Mouse (Mus musculus) neural tube, embryonic 10.5 days (tissue): ENCODE data around the gene Bcl2l1.
A peak's percentile ranks its signal among the peaks of the same experiment; 100 is the strongest.

Source experiments
- DNase-seq: peaks from one replicate; pipeline ENCODE4 v3.0.0-alpha.2; 2017; ENCODE audit warnings: low spot score; ENCODE audit errors: extremely low spot score

The Bcl2l1 gene

DNA sequence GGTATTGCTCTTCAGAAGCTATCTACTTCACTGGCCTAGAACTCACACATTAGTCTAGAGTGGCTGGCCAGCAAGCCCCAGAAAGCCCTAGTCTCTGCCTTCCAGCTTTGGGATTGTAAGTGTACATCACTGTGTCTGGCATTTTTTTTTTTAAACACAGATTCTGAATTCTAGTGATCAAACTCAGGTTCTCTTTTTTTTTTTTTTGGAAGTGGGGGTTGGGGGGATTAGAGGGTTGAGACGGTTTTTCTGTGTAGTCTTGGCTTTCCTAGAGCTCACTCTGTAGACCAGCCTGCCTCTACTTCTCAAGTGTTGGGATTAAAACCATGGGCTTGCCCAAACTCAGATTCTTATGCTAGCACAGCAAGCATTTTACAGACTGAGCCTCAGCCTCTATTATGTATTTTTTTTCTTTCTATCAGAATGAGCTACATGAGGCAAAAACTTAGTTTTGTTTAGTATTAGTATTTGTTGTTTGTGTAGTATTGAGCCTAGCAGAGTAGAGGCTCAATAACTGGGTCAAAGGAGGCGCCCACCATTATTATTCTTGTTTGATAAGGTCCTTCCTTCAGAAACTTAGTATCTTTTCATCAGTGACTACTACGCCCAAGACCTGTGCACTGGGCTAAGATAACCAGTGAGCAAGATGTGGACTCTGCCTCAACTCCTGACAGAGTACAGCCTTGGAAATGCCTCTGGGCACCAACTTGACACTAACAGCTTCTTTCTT, 6.9 kb downstream of the Bcl2l1 start:
- DNase-seq: no peak

DNA sequence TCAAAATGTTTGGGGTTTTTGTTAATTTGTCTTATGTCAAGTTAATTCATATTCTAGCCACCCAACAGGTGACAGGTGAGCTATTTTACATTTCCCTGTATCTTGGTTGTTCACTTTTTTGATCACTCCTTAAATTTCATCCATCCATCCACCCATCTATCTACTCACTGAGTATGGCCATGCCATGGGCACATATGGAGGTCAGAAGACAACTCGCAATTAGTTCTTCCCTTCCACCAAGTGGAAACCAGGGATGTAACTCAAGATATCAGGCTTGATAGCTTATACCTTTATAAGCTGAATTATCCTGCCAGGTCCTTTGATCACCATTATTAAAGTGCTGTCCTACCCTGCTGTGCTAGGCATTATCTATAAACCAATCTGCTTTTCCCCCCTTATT, 7.8 kb downstream of the Bcl2l1 start:
- DNase-seq: no peak

- DNase-seq: no peak
Observed at GRCm38 (mm10) chr2:152821566-152821965, 10.0 kb downstream of the Bcl2l1 start.

DNA sequence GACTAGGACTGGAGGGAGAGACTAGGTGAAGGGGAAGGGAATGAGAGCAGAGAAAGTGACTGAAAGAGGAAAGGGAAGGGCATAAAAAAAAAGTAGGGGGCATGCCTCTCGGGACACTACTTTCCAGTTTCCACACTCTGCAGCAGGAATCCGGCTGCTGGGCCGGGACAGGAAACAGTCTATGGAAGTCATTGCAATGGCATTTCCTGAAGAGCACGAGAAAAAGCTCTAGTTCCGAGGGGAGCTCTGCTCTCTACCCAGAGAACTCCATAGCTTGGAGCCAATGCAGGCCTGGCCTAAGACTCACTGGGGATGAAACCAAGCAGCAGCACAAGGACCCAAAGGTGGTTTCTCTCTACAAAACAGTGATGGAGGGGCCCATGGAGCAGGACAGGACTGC, 10.5 kb downstream of the Bcl2l1 start:
- no peak for DNase-seq

DNA sequence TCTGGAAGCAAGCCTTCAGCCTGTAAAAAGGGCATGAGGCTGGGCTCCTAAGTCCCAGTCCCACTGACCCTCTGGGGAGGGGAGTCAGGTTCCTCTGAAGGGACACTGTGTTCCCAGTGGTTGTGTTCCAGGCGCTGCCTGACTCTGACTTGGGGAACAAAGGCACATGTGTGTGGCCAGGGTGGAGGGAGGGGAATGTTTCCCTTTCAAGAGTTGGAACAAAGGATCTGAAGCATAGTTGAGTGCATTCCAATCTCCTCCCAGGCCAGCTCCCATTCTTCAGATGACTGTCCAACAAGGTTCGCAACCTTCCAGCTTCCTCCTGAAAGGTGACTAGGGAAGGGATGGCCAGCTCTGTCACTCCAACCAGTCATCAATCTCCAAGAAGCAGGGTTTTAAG, 11.2 kb downstream of the Bcl2l1 start:
- DNase-seq: peak; percentile 29

- DNase-seq: no peak
Observed at GRCm38 (mm10) chr2:152819926-152820325, 11.6 kb downstream of the Bcl2l1 start.

- no peak for DNase-seq
Observed at GRCm38 (mm10) chr2:152819097-152819624, 12.4 kb downstream of the Bcl2l1 start.

DNA sequence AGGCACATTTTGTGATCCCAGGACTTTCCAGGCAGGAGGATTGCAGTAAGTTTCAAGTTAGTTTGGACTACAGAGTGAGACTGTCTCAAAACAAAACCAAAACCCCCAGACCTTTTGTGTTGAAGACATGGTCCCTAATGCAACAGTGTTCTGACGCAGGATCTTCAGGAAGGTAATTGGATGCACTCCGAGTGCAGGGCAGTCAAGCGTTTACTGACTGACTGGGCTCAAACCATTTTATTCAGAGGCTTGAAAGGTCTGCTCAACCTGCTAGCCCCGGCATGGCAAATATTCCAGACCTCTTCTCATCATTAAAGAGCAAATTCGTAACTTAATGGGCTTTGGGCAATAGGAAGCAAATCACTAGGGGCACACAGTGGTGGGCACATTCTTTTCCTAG, 12.8 kb downstream of the Bcl2l1 start:
- no peak for DNase-seq

DNA sequence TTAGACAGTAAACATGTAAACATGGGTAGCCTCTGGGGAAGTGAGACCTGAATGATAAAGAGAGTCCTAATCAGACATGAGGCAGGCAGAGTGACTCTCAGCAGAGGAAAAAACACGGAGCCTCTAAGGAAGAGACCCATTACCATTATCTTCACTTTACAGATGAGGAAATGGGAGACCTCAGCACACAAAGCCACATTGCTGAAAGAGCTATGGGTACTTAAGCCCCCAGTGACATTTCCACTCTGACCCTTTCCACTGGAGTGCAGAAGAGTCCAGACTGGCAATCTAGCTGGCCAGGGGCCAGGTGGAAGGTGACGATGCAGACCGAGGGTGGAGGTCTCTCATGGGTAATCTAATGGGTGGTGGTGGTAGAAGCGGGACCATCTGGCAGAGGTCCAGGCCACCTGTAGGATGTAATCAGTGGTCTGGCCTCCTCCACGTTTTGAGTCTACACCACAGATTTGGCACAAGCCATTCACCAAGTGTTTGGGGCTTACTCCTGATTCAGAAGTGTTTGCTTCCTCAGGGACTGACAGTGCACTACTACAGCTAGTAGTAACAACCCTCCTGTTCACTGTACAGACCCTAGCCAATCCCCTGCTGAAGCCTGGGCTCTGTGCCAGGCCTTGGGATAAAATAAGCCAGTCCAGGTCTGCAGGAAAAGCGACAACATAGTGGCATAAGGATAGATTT, 13.8 kb downstream of the Bcl2l1 start:
- no peak for DNase-seq

GRCm38 (mm10) chr2:152816657-152817348, 14.7 kb downstream of the Bcl2l1 start:
- DNase-seq: no peak

DNA sequence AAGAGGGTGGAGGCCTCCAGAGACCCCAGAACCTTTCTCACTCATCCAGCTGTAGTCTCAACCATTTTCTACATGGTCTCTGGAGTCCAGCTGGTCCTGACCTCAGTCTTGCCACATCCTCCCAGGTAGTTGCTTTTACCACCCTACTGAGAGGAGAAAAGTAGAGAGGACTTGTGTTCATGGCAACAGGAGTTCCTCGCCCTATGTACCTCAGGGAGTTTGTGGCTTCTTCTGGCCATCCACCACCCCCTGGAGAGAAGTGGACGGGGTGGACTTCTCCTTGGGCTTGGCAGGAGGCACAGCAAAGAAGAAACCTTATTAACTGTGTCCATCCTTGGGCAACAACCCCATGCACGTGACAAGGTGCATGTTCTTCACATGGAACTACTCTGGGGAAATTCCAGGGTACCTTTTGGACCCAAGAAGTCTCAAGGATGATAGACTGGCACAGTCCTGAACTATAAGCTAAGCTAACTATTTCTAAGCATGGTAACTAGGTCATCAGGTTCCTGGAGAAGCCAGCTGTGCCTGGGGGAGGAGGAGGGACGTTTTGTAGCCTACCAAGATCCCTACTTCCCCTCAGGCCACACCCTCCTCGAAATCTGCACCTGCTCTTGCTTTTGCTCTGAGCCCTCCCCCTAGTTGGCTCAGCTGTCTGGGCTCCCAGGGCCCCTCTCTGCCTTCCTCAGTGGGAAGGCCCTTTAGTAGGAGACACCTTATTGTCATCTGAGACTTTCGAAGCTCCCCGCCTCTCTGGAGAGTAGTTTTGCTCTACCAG, 15.5 kb downstream of the Bcl2l1 start:
- DNase-seq: no peak

DNA sequence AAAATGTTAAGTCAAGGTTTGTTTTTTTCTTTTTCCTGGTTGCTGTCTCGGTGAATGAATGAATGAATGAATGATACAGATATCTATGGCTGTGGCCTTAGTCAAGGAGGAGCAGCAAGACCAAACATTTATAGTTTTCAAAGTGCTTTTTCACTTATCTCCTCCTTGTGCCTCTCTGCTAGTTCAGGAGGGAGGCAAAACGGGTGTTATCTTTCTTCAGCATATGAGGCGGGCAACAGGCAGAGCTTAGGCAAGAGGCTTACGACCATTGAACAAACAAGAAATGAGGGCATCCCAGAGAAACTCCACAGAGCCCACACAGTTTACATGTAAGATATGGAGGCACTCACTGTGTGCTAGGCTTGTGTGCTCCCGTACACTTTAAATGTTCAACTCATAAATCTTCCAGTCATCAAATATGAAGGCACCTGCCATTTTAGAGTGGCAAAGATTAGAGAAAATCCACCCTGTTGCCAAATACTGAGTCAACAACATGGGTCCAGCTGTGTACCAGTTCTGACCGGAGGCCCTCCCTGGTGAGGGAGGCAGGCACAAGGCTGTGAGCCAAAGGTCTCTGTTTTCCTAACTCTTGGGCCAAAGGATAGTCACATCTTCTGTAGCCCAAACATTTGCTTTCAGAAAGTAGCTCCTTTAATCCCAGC, 17.2 kb downstream of the Bcl2l1 start:
- DNase-seq: no peak

- no peak for DNase-seq
Observed at GRCm38 (mm10) chr2:152813232-152813631, 18.3 kb downstream of the Bcl2l1 start.

- DNase-seq: no peak
Observed at GRCm38 (mm10) chr2:152811336-152812165, 20.0 kb downstream of the Bcl2l1 start.

DNA sequence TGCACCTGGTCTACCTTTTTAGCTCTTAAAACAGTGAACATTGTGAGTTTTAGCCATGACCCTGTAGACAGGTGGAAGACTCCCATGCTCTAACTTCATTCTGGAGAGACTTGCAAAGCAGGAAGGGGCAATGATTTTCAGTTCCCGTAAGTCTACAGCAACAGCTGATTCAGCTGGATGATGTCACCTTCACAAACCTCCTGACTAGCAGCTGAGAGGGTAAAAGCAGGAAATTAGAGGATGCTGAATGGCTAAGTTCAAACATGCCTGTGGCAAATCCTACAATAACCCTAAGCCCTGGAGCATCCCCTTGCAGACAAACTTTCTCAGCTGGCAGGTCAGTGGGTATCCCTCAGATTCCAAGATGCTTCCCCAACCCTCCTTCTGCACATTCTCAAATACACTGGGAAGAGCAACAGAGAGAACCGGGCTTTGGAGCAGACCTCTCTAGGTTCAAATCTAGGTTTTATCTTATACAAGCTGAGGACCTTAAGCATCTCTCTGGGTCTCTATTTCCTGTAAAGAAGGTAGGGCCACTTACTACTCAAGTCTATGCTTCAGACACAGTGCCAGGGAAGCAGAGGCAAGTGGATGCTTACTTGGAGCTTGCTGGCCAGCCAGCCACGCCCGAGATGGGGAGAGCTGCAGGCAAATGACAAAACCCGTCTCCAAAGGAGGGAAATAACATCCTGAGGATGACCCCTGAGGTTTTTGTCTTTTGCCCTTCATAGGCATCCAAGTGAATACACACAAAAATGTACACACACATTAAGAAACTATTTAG, 21.2 kb downstream of the Bcl2l1 start:
- DNase-seq: no peak

GRCm38 (mm10) chr2:152808178-152808577, 23.4 kb downstream of the Bcl2l1 start:
- no peak for DNase-seq

GRCm38 (mm10) chr2:152806037-152806436, 25.5 kb downstream of the Bcl2l1 start:
- DNase-seq: no peak

DNA sequence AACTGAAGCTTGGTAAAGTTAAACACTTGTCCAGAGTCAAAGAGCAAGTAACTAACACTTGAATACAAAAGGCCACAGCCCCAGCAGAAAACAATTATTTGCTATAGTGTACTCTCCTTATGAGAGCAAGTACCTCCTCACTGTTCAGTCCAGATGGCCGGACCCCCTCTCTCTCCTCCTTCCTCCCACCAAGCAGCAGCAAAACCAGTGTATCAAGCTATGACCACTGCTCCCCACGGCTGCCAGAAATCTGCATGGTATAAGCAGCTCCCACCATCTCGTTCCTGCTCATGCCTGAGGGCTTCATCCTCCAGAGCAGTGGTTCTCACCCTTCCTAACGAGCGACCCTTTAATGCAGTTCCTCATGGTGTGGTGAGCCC, 26.4 kb downstream of the Bcl2l1 start:
- DNase-seq: no peak

DNA sequence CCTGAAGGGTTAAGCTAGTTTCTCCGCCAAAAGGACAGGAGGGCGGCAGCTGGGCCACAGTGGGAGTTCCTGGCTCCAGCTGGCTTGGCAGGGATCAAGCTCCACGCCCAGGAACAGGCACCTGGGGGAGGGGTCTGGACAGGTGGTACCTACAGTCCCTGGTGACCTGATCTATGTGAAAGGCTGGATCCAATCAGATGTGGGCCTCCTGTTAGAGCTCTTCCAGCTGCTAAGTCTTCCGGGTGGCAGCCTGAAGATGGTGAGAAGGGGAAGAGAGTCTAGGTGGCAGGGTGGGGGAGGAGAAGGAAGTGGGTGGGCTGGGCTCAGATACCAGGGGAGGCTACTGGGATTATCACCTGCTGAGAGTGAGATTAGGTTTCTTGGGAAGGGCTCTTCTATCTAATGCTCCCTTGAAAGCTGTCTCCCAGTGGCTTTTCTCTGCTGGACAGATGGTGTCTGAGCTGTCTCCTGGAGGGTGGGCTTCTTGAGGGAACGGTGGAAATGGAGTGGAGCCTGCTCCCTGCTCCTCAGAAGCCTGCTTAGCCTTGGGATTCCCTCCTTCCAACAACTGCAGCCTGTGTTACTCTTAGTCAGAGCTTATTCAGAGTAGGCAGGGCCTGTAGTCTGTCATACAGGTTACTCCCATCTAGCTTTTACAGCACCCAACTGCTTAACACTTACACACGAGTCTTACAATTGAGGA, 27.0 kb downstream of the Bcl2l1 start:
- no peak for DNase-seq
